Mouse (Mus musculus) cortical plate, adult 2 months (tissue): ENCODE measurements at regions not wholly inside any gene's neighbourhood (a gene's known extent, or its start where the extent isn't known, plus 50 kb on each side); places are given as distances from the start of the nearest gene placed in this dataset.

Source experiments
- H3K27ac ChIP-seq: fragments of 200-500 bp; 2 replicates; pipeline ENCODE4 v1.5.1; 2012; ENCODE audit warnings: low read length, control low read depth, inconsistent platforms; ENCODE audit not compliant: insufficient read depth
- H3K4me1 ChIP-seq: fragments of 200-500 bp; 2 replicates; pipeline ENCODE4 v1.6.1; 2011; ENCODE audit warnings: low read length; ENCODE audit not compliant: control insufficient read depth, insufficient read depth
- H3K4me3 ChIP-seq: fragments of 200-500 bp; 2 replicates; pipeline ENCODE4 v1.5.1; 2011; ENCODE audit warnings: mild to moderate bottlenecking, low read length, control low read depth; ENCODE audit not compliant: insufficient read depth
- CTCF ChIP-seq: fragments of 200-500 bp; IDR thresholded peaks from 2 replicates; pipeline ENCODE4 v1.5.1; 2011; ENCODE audit warnings: mild to moderate bottlenecking, control low read depth, low read length; ENCODE audit not compliant: insufficient read depth; ENCODE audit errors: extremely low read depth
- POLR2A ChIP-seq: fragments of 200-500 bp; IDR thresholded peaks from 2 replicates; pipeline ENCODE4 v1.6.1; 2011; ENCODE audit warnings: mild to moderate bottlenecking, low read length, control low read depth; ENCODE audit not compliant: insufficient read depth; ENCODE audit errors: extremely low read depth

- Histone ChIP-seq H3K27ac (no peak overlapping the region), H3K4me1 (no peaks in the 10 kb centered on the region), H3K4me3 (no peak overlapping the region)
- no peak for TF ChIP-seq POLR2A
- TF ChIP-seq CTCF = no peak
These were observed 67.4 kb upstream of the Prok2 start for GRCm38 (mm10) chr6:99793546-99793945.

DNA sequence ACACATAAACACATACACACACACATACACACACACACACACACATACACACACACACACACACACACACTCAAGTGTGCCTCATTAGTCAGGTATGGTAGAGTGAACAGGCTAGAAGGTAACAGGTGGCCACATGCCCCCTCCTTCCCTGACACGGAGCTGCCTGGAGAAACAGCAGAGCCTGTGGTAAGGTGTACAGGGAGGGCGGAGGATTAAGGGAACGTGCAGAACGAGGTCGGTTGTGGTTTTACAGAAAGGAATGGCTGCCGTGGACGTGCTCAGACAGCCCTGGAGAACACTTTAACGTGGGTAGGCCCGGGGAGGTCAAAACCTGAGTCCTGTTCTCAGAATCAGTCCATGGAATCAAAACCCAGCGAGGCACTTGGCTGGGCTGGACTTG is 66.2 kb upstream of the Prok2 start:
- TF ChIP-seq CTCF (no peak), POLR2A (no peak)
- Histone ChIP-seq H3K4me3 (no peak overlapping the region), H3K27ac (no peak overlapping the region), H3K4me1 (no peaks in the 10 kb centered on the region)

DNA sequence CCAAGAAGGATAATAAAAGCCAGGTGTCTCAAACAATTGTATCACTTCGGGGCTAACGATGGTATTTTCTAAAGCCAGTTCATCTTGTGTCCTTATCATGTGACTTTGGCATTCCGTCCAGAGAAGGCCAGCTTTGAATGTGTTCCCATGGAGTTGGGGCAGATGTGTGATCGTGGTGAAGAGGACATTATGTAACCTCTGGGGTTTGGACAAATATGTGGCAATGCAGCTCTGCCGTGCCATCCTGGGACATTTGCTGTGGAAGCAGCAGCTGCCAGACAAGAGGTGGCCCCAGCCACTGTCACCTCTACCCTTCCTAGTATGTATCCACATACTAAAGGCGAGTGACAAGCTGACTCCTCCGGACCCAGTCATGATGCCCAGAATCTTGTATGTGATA is 60.8 kb upstream of the Prok2 start:
- Histone ChIP-seq H3K4me1 (no peaks in the 10 kb centered on the region), H3K27ac (no peak overlapping the region), H3K4me3 (no peak overlapping the region)
- TF ChIP-seq POLR2A (no peak), CTCF (no peak)

DNA sequence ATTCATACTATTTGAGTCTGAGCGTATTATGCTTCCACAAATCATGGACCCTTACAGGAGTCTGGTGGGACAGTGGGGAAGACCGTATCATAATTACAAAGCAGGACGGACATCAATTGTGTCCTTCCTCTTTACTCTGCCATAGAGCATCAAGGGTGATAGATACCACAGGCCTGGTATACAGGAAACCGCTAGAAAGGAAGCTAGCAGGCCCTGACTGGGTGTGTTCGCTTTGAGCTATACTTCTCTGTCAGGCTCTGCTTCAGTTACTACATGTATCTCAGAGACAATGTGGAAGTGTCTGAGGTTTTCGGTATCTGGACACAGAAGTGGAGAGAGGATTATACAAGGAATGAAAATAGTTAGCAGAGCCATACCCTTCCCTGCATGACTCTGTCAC is 59.0 kb upstream of the Prok2 start:
- H3K27ac ChIP-seq = no peak overlapping the region
- TF ChIP-seq CTCF = no peak
- no peak for TF ChIP-seq POLR2A
- no peaks in the 10 kb centered on the region for H3K4me1 ChIP-seq
- no peak overlapping the region for H3K4me3 ChIP-seq

DNA sequence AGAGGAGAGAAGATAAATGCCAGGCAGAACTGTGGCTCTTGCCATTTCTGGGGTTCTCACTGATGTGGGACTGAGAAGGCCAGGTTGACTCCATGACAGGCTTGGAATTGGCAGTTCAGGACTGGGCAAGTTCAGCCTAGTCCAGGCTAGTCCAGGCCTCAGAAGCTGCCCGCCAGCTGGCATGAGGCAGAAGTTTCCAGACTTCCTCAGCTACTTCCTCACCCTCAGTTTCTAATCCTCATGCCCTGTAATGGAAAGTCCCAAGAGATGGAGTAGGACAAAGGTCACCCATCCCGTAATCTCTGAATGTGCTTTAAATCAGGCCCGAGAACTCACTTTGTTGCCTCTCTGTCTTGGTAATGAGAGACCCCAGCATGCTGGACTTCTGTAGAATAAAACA is 58.6 kb upstream of the Prok2 start:
- Histone ChIP-seq H3K27ac (no peak overlapping the region), H3K4me1 (no peaks in the 10 kb centered on the region), H3K4me3 (no peak overlapping the region)
- TF ChIP-seq CTCF (no peak), POLR2A (no peak)

DNA sequence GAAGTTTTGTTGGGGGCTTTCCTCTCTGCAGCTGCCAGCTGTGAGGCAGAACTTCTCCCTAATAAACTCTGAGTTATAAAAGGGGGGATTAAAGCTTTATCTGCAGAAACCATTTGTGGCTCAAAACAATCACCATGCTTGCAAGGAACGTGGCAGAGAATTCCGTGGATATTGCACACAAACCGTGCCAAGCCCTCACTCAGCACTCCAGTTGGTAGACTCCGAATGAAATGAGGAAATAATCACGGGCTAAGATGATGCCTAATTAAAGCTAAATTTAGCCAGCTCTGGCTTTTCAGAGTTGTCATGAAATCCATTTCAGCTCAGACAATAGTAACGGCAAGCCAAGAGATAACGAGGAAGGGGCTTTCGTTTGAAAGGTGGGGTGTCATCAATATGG is 58.1 kb upstream of the Prok2 start:
- Histone ChIP-seq H3K27ac (no peak overlapping the region), H3K4me3 (no peak overlapping the region), H3K4me1 (no peaks in the 10 kb centered on the region)
- TF ChIP-seq POLR2A = no peak
- TF ChIP-seq CTCF = no peak

DNA sequence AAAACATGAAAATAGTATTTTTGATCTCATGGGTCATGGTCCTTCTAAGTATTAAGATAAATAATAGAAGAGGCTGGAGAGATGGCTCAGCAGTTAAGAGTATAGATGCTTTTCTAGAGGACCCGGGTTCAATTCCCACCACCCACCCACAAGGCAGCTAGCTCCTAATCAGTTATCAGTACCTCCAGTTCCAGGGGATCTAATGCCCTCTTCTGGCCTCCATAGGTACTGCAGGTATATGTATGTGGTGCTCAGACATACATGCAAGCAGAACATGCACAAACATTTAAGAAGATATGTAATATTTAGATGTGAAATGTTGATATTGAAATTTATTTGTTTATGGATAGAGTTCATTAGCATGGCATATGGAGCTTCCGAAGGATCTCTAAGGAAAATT is 56.8 kb upstream of the Prok2 start:
- TF ChIP-seq CTCF (peak; percentile 34; the same call in 1 of the 2 replicates), POLR2A (no peak)
- Histone ChIP-seq H3K4me3 (no peak overlapping the region), H3K4me1 (no peaks in the 10 kb centered on the region), H3K27ac (no peak overlapping the region)
